Mouse (Mus musculus) urinary bladder, postnatal 36 days (tissue): ENCODE measurements around the gene Ss18l2.
A peak's percentile ranks its signal among the peaks of the same experiment; 100 is the strongest.

Source experiments
- DNase-seq, 2 experiments: peaks; one replicate each; pipeline ENCODE4 v3.0.0; 2022; ENCODE audit warnings: low spot score in 2 of 2, mixed read lengths in 1 of 2

Gene Ss18l2

GRCm38 (mm10) chr9:121709898-121710583 is at the start of gene Ss18l2:
Gene Ss18l2 (plus strand): TSS chr9:121710329.
- DNase-seq, result peak; percentile 97 to 98

- DNase-seq, result no peak
These were observed 46.7 kb upstream of the Ss18l2 start for GRCm38 (mm10) chr9:121663467-121663866.

- DNase-seq, result no peak
These were observed 46.0 kb upstream of the Ss18l2 start for GRCm38 (mm10) chr9:121664104-121664503.

- DNase-seq, result no peak
These were observed 43.0 kb upstream of the Ss18l2 start for GRCm38 (mm10) chr9:121666957-121667630.

GRCm38 (mm10) chr9:121667822-121668221 is 42.3 kb upstream of the Ss18l2 start:
- DNase-seq, result no peak

- peak; percentile 45 to 46 for DNase-seq
These were observed 40.8 kb upstream of the Ss18l2 start for GRCm38 (mm10) chr9:121669348-121669791.

- DNase-seq, result peak; percentile 34 to 38
These were observed 38.8 kb upstream of the Ss18l2 start for GRCm38 (mm10) chr9:121671300-121671699.

- no peak for DNase-seq
These were observed 37.8 kb upstream of the Ss18l2 start for GRCm38 (mm10) chr9:121672311-121672710.

GRCm38 (mm10) chr9:121673716-121674115 is 36.4 kb upstream of the Ss18l2 start:
- DNase-seq, result no peak

GRCm38 (mm10) chr9:121675011-121675410 is 35.1 kb upstream of the Ss18l2 start:
- no peak for DNase-seq

GRCm38 (mm10) chr9:121675556-121675955 is 34.6 kb upstream of the Ss18l2 start:
- no peak for DNase-seq

- no peak for DNase-seq
These were observed 33.1 kb upstream of the Ss18l2 start for GRCm38 (mm10) chr9:121677069-121677468.

- DNase-seq, result no peak
These were observed 32.7 kb upstream of the Ss18l2 start for GRCm38 (mm10) chr9:121677476-121677875.

GRCm38 (mm10) chr9:121679549-121679948 is 30.6 kb upstream of the Ss18l2 start:
- peak in 1 of 2 experiments; percentile 27 for DNase-seq

- DNase-seq, result no peak
These were observed 28.9 kb upstream of the Ss18l2 start for GRCm38 (mm10) chr9:121681191-121681590.

GRCm38 (mm10) chr9:121682037-121682680 is 28.0 kb upstream of the Ss18l2 start:
- DNase-seq, result no peak

GRCm38 (mm10) chr9:121684702-121685101 is 25.4 kb upstream of the Ss18l2 start:
- DNase-seq, result no peak

GRCm38 (mm10) chr9:121690200-121690651 is 19.9 kb upstream of the Ss18l2 start:
- DNase-seq, result no peak

- DNase-seq, result no peak
These were observed 19.4 kb upstream of the Ss18l2 start for GRCm38 (mm10) chr9:121690734-121691133.

GRCm38 (mm10) chr9:121694736-121695135 is 15.4 kb upstream of the Ss18l2 start:
- DNase-seq, result no peak

- DNase-seq, result no peak
These were observed 13.5 kb upstream of the Ss18l2 start for GRCm38 (mm10) chr9:121696626-121697025.
